Mouse (Mus musculus) megakaryocyte, embryonic 14.5 days (primary cell): ENCODE data around the gene Hist1h4m.

Experiments used
- FLI1 ChIP-seq: IDR thresholded peaks from 2 replicates; pipeline ENCODE4 v1.6.1; 2012; ENCODE audit warnings: low read length, inconsistent platforms, mixed read lengths
- GATA1 ChIP-seq: IDR thresholded peaks from 3 replicates; pipeline ENCODE4 v1.6.1; 2012; ENCODE audit warnings: mixed read lengths, low read length, inconsistent platforms, borderline replicate concordance

DNA sequence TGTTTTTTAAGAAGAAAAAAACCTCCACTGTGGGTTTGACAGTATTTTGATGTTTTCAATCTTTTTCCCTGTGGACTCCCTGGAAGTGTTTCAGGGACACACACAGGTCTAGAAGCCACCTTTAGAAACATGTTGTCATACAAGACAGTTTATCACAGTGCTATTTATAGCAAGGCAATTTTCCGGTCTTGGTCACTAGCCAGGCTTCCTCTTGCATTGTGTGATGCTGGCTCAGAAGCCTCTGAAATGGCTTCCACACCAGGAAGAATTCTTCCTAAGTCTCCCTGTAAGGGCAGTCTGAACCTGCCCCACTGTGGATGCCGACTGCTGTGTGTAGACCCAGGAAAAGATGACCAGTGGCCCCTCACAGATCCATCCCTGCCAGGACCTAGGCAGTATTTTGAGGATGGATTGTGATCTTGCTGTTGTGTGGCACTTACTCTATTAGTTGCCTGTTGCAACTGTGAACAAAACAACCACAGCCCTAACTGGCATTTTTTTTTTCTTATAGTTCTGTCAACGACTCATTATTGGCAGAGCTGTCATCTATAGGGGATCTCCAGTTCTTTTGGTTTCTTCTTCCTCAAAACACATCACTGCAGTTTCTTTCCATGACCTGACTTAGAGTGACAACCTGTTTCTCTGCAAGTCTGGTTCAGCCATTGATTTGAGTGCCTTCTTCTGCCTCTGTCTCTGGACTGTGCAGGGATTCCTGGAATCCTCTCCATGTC, 40.8 kb downstream of the Hist1h4m start:
- no peak for TF ChIP-seq GATA1
- no peak for TF ChIP-seq FLI1
